Mouse (Mus musculus) hindbrain, embryonic 14.5 days (tissue): Measurements from ENCODE around the gene Med23. TPM values are rescaled to one million over a fixed set of nuclear protein-coding genes. Genes with fewer than 3 reads are reported as not detected.

ENCODE experiments used
- ATAC-seq: fragments of 200-750 bp; cut with Nextera tagmentation; 2 replicates; pipeline ENCODE4 v1.8.0; 2017; ENCODE audit warnings: moderate number of reproducible peaks, mild to moderate bottlenecking, moderate TSS enrichment, moderate library complexity; ENCODE audit not compliant: low FRiP score
- DNase-seq: peaks from one replicate; pipeline ENCODE4 v3.0.0-alpha.2; 2015; ENCODE audit warnings: low spot score
- H3K27ac ChIP-seq: fragments of 300-500 bp; sonication (generic); 2 replicates; pipeline ENCODE4 v1.5.1; 2014; ENCODE audit warnings: mild to moderate bottlenecking, moderate library complexity
- H3K27me3 ChIP-seq: fragments of 300-500 bp; sonication (generic); 2 replicates; pipeline ENCODE4 v1.6.1; 2014; ENCODE audit warnings: mild to moderate bottlenecking, low read length, mixed read lengths; ENCODE audit not compliant: control insufficient read depth, insufficient read depth
- H3K36me3 ChIP-seq: fragments of 300-500 bp; sonication (generic); replicated peaks from 2 replicates; pipeline ENCODE4 v1.6.1; 2014; ENCODE audit not compliant: control insufficient read depth, insufficient read depth
- H3K4me1 ChIP-seq: fragments of 300-500 bp; sonication (generic); replicated peaks from 2 replicates; pipeline ENCODE4 v1.6.1; 2014; ENCODE audit warnings: antibody characterized with exemption, low read length, mixed read lengths; ENCODE audit not compliant: control insufficient read depth, insufficient read depth
- H3K4me2 ChIP-seq: fragments of 300-500 bp; sonication (generic); replicated peaks from 2 replicates; pipeline ENCODE4 v1.6.1; 2014; ENCODE audit warnings: mild to moderate bottlenecking, moderate library complexity
- H3K4me3 ChIP-seq: fragments of 300-500 bp; sonication (generic); replicated peaks from 2 replicates; pipeline ENCODE4 v1.5.1; 2014; ENCODE audit warnings: mild to moderate bottlenecking, low read length
- H3K9ac ChIP-seq: fragments of 300-500 bp; sonication (generic); 2 replicates; pipeline ENCODE4 v1.6.1; 2014
- H3K9me3 ChIP-seq: fragments of 300-500 bp; sonication (generic); 2 replicates; pipeline ENCODE4 v1.6.1; 2016; ENCODE audit warnings: low read length; ENCODE audit not compliant: control insufficient read depth
- WGBS: fragments of 180-500 bp; shearing (Covaris S2); extraction: QIAGEN DNeasy Blood & Tissue Kit; methylation state at CpG from one replicate; pipeline ENCODE4 v1.1.7; 2014; 5-methylcytosine and 5-hydroxymethylcytosine counted together
- polyA plus RNA-seq: library from polyadenylated mRNA; unstranded; fragments of >200 nt; fragmentation: Nextera tagmentation; extraction: Ambion mirVana; gene quantifications from 2 replicates; pipeline ENCODE4 v1.2.1, GENCODE M21; 2014

The Med23 gene
- polyA plus RNA-seq = 32.2 and 32.6 TPM in 2 replicates

DNA sequence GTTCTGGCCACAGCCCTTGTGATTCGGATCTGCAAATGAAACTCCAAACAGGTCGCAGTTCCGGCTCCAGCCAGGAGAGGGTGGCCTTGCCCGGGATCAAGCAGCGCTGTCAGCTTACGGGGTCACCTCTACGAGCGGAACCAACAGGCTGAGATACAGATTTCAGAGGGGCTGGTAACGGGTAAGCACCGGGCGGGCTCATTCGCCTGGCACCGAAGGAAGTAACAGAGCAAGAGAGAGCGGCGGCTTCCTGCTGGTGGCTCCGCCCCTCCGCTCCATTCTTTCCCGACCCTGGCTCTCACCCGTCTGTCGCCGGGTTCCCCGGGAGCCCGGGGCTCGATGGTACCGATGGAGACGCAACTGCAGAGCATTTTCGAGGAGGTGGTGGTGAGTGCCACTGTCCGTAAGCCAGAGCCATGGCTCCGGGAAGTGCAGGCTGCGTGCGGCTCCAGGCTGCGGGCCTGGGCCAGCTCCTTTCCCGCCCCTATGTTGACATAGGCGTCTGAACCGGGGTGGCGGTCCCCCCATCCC, at the start of gene Med23:
TSS of gene Med23 (plus strand) at position 227 of the 531 bp plus-strand sequence.
- peak within 1 kb of the TSS; percentile 15; the same call in 1 of the 2 replicates for H3K27ac ChIP-seq
- ATAC-seq (peak; percentile 100), DNase-seq (peak; percentile 99)
- H3K9ac ChIP-seq = peak within 1 kb of the TSS; percentile 85
- H3K4me1 ChIP-seq = no peaks in the 10 kb centered on the region
- peaks cover 36% of the 10 kb centered on the region for H3K36me3 ChIP-seq
- H3K4me2 ChIP-seq = peak within 1 kb of the TSS; percentile 57
- H3K4me3 ChIP-seq = peak within 1 kb of the TSS; percentile 70
- WGBS = under 1% methylated on average over 36 of the region's 36 CpGs
- no peaks in the 10 kb centered on the region for H3K27me3 ChIP-seq
- H3K9me3 ChIP-seq = no peaks in the 10 kb centered on the region

GRCm38 (mm10) chr10:24821990-24822676, 47.7 kb upstream of the Med23 start:
- Histone ChIP-seq H3K9me3 (no peaks in the 10 kb centered on the region), H3K4me3 (no peak overlapping the region), H3K4me1 (no peaks in the 10 kb centered on the region), H3K36me3 (no peaks in the 10 kb centered on the region), H3K4me2 (no peak overlapping the region), H3K27me3 (no peaks in the 10 kb centered on the region), H3K27ac (no peak overlapping the region), H3K9ac (no peak overlapping the region)
- 86% methylated on average over 4 of the region's 4 CpGs for WGBS
- no peak for ATAC-seq
- no peak for DNase-seq

- WGBS = 96% methylated on average over 1 of the region's 1 CpGs
- no peak overlapping the region for H3K4me2 ChIP-seq
- no peak overlapping the region for H3K27ac ChIP-seq
- no peak for ATAC-seq
- H3K9me3 ChIP-seq = no peaks in the 10 kb centered on the region
- no peaks in the 10 kb centered on the region for H3K27me3 ChIP-seq
- no peak overlapping the region for H3K4me3 ChIP-seq
- DNase-seq = no peak
- no peak overlapping the region for H3K9ac ChIP-seq
- H3K36me3 ChIP-seq = no peaks in the 10 kb centered on the region
- H3K4me1 ChIP-seq = no peaks in the 10 kb centered on the region
Measured at GRCm38 (mm10) chr10:24822842-24823241, 46.9 kb upstream of the Med23 start.

GRCm38 (mm10) chr10:24823265-24823664, 46.5 kb upstream of the Med23 start:
- H3K4me1 ChIP-seq = no peaks in the 10 kb centered on the region
- H3K36me3 ChIP-seq = no peaks in the 10 kb centered on the region
- no peak overlapping the region for H3K4me2 ChIP-seq
- no peak overlapping the region for H3K4me3 ChIP-seq
- no peak overlapping the region for H3K27ac ChIP-seq
- H3K27me3 ChIP-seq = no peaks in the 10 kb centered on the region
- no peak for ATAC-seq
- no peaks in the 10 kb centered on the region for H3K9me3 ChIP-seq
- H3K9ac ChIP-seq = no peak overlapping the region
- DNase-seq = no peak
- 45% methylated on average over 1 of the region's 1 CpGs for WGBS

DNA sequence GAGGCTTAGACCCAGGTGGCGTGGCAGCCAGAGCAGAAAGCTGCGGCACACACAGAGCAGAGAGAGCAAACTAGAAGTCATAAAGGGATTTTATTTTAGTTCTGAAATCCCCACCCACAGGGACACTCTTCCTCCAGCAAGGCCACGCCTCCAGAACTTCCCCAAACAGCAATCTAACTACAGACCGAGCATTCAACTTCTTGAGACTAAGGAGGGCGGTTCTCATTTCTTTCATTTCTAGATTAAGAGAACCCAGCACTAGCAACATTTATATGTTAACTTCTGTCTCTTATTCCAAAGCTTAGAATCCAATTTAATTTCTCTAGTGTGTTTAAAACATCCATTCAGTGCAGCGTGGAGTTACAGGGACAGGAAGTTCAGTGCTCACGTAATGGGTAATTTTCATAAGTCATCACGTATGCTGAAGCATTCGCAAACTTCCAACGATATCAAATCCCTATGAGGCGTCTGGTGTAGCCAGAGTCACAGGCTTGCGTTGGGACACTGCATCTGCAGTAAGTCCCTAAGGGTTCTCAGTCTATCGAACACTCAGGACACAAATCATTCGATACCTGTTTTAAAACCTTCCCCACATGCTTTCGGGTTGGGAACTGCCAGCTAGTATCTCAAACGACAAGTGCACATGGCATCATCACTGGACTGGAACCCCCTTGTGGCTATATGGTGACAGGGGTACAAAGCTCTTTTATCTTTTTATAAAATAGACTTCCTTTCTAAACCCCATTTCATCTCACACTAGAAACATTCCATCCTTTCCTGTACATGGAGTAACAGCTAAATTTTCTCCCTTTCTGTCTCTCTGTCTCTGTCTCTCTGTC, 45.9 kb upstream of the Med23 start:
- ATAC-seq = no peak

GRCm38 (mm10) chr10:24824621-24825020, 45.2 kb upstream of the Med23 start:
- H3K4me3 ChIP-seq = no peak overlapping the region
- no peaks in the 10 kb centered on the region for H3K9me3 ChIP-seq
- H3K4me2 ChIP-seq = no peak overlapping the region
- H3K4me1 ChIP-seq = no peaks in the 10 kb centered on the region
- DNase-seq = no peak
- 82% methylated on average over 8 of the region's 8 CpGs for WGBS
- no peak for ATAC-seq
- H3K27ac ChIP-seq = no peak overlapping the region
- no peak overlapping the region for H3K9ac ChIP-seq
- H3K36me3 ChIP-seq = no peaks in the 10 kb centered on the region
- H3K27me3 ChIP-seq = no peaks in the 10 kb centered on the region

More for the DNA sequence above, 45.9 kb upstream of the Med23 start:
- no peak for DNase-seq
- Histone ChIP-seq H3K9me3 (no peaks in the 10 kb centered on the region), H3K4me2 (no peak overlapping the region), H3K27ac (no peak overlapping the region), H3K9ac (no peak overlapping the region), H3K4me1 (no peaks in the 10 kb centered on the region), H3K27me3 (no peaks in the 10 kb centered on the region), H3K36me3 (no peaks in the 10 kb centered on the region), H3K4me3 (no peak overlapping the region)
- WGBS = 86% methylated on average over 16 of the region's 16 CpGs

DNA sequence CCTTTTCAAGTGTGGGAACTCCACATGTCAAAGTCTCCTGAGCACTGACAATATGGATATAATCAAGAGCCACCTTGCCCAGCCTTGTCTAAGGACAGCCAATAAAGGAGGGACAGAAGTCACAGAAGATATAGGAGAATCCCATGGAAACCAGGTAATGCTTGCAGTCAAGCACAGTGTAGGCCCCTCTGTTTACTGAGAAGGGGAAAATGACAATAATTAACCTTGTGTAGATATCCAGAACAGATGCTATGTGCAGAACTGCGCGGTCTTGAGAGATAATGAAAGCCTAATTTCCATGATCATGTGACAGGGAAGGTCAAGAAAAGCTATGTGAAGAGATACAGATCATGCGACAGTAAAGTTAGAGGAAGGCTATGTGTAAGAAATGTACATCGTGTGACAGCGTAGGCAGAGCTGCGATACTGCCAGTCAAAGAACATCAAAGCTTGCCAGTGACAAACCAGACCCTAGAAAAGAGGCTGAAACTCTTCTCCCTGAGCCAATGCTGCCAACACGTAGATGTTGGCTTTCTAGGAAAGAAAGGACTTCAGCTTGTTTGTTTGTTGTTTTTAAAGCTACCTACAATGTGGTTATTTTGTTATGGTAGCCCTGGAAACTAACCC, 44.2 kb upstream of the Med23 start:
- Histone ChIP-seq H3K36me3 (no peaks in the 10 kb centered on the region), H3K4me3 (no peak overlapping the region), H3K9me3 (no peaks in the 10 kb centered on the region), H3K27me3 (no peaks in the 10 kb centered on the region), H3K4me2 (no peak overlapping the region), H3K27ac (no peak overlapping the region), H3K9ac (no peak overlapping the region), H3K4me1 (no peaks in the 10 kb centered on the region)
- DNase-seq (no peak), ATAC-seq (no peak)
- 79% methylated on average over 7 of the region's 7 CpGs for WGBS

GRCm38 (mm10) chr10:24826130-24826529, 43.7 kb upstream of the Med23 start:
- no peak for DNase-seq
- peak; percentile 31; the same call in 1 of the 2 replicates for ATAC-seq
- 12% methylated on average over 6 of the region's 6 CpGs for WGBS

GRCm38 (mm10) chr10:24828136-24828535, 41.6 kb upstream of the Med23 start:
- Histone ChIP-seq H3K9ac (no peak overlapping the region), H3K9me3 (no peaks in the 10 kb centered on the region), H3K27me3 (no peaks in the 10 kb centered on the region), H3K4me2 (no peak overlapping the region), H3K36me3 (no peaks in the 10 kb centered on the region), H3K27ac (no peak overlapping the region), H3K4me1 (no peaks in the 10 kb centered on the region), H3K4me3 (no peak overlapping the region)
- WGBS = 94% methylated on average over 4 of the region's 4 CpGs
- ATAC-seq (no peak), DNase-seq (no peak)

More at GRCm38 (mm10) chr10:24826130-24826529, 43.7 kb upstream of the Med23 start:
- Histone ChIP-seq H3K36me3 (no peaks in the 10 kb centered on the region), H3K4me1 (no peaks in the 10 kb centered on the region), H3K4me2 (no peak overlapping the region), H3K27me3 (no peaks in the 10 kb centered on the region), H3K9me3 (no peaks in the 10 kb centered on the region), H3K9ac (no peak overlapping the region), H3K27ac (no peak overlapping the region), H3K4me3 (no peak overlapping the region)
